Mouse (Mus musculus) adrenal gland, postnatal 10 days (tissue): ENCODE measurements around the gene Tgfbi. TPM values are rescaled to one million over a fixed set of nuclear protein-coding genes. Genes with fewer than 3 reads are reported as not detected.
A peak's percentile ranks its signal among the peaks of the same experiment; 100 is the strongest.

Source experiments
- DNase-seq: peaks from one replicate; pipeline ENCODE4 v3.0.0; 2021; ENCODE audit warnings: mixed read lengths
- long read RNA-seq, 2 experiments: library from polyadenylated mRNA; stranded (forward); transcript quantifications; one replicate each; pipeline ENCODE4 v2.0.0; 2021
- total RNA-seq, 2 experiments: library from RNA; stranded (reverse); gene quantifications; 2 replicates each; pipeline ENCODE4 v1.2.3; 2021

Tgfbi gene
- total RNA-seq = 10 to 100 TPM; 52.0 to 57.7 TPM
- long read RNA-seq, experiment 1, transcript Tgfbi-201 (17 exons, 2,714 nt) = major isoform, 69 of 83 reads
- long read RNA-seq, experiment 1, partial matches to known transcripts = 11 of 83 reads
- long read RNA-seq, experiment 1, other reads (novel, unspliced or antisense) = 3 of 83 reads
- long read RNA-seq, experiment 2, transcript Tgfbi-201 (17 exons, 2,714 nt) = major isoform, 7 of 12 reads
- long read RNA-seq, experiment 2, partial matches to known transcripts = 4 of 12 reads
- long read RNA-seq, experiment 2, other reads (novel, unspliced or antisense) = 1 of 12 reads

GRCm38 (mm10) chr13:56609103-56609856 lies at the start of gene Tgfbi:
Tgfbi (plus strand) TSS chr13:56609523.
- peak; percentile 74 for DNase-seq

DNA sequence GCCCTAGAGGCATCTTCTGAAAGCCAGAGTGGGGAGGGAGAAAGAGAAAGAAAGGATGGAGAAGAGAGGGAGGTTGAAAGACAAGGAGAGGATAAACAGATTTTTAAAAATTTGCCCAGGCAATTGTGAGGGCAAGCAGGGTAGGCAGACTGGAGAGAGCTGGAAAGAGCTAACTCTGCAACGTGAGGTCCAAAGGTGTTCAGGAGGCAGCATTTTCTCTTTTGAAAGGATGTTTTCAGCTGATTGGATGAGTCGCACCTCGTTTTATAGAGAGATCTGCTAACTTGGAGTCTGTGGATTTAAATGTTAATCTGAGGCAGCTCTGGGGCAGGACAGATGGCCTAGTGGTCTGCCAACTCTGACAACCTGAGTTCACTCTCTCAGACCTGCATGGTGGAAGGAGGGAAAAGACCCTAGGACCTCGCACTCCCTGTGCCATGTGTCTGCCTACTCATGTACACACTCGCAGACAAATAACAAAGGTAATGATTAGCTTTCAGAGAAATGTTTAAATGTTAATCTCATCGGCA lies 49.4 kb upstream of the Tgfbi start:
- DNase-seq = no peak

GRCm38 (mm10) chr13:56561129-56561528 lies 48.2 kb upstream of the Tgfbi start:
- no peak for DNase-seq

GRCm38 (mm10) chr13:56563075-56563474 lies 46.2 kb upstream of the Tgfbi start:
- DNase-seq = peak; percentile 69

DNA sequence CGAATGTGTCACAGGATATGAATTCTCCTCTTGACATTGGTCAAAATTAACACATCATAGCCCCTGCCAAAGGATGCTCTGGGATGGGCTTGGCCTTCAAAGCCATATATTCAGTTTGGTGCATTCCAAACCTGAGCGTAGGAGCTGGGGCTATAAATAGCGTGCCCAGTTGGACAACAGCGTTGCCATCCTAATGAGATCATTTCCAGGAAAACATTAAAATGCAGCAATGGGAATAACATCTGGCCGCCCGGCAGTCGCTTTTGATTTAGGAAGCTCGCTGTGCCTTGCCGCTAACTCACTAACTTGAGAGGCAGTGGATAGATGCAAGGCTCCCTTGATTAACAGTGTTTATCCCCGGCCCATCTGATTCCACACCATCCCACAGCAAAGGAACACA lies 43.0 kb upstream of the Tgfbi start:
- DNase-seq = no peak

GRCm38 (mm10) chr13:56571645-56572044 lies 37.7 kb upstream of the Tgfbi start:
- DNase-seq = no peak

DNA sequence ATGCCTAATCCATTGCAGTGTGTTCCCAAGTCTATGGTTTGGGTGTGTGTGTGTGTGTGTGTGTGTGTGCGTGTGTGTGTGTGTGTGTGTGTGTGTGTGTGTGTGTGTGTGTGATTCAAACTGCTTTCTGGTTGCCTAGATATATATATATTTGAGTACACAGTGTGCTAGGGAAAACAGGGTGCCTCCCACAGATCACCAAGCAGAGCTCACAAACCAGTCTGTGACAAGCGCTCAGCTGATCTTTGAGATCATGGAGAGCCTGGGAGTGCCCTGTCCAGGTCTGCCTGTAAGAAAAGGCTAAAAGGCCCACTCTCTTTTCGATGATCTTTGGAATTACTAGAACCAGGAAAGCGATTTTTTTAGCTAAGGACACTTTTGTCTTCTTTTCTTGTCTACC lies 34.2 kb upstream of the Tgfbi start:
- no peak for DNase-seq

DNA sequence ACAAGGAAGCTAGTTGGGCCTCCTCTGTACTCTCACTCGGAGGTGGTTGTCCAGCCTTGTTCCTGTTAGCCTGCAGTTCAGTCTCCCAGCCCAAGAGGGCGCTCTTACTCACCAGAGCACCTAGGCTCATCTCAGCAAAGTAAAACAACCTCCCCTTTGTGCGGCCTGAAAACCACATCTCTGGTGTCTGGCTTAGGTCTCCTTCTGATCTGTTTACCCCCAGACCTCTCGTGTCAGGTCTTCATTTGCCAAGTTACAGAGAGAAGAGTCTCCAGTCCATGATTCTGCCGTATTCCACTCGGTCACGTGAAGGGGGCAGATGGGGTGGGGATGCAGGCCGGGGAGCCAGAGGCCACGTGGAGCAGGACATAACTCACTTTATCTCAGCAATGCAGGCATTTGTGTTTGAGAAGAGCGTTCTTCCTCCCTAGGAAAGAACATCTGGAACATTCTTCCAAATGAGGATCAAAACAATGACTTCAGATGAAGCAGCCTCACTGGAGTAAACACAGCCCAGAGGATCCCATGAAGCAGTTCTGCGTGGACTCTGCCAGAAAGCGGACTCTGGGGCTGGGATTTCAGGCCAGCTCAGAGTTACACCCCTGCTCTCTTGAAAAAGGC lies 33.5 kb upstream of the Tgfbi start:
- peak; percentile 88 for DNase-seq

DNA sequence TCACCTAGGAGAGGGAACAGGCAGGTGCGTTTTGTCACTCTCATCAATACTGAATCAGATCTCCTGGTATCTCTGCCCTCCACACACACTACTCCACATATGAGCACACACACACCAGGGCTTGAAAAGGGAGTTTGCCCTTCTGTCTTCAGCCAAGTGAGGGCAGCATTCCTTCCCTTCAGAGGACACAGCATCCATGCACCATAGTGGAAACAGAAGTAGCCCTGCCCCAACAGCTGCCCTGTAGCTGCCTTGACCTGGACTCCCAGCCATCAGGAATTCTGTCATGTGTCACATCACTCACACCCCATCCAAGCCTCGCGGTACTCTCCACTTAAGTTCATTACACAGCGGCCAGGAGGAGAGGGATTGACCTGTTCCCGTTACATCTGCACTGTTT lies 31.2 kb upstream of the Tgfbi start:
- no peak for DNase-seq

GRCm38 (mm10) chr13:56580450-56580849 lies 28.9 kb upstream of the Tgfbi start:
- no peak for DNase-seq

GRCm38 (mm10) chr13:56581512-56581911 lies 27.8 kb upstream of the Tgfbi start:
- no peak for DNase-seq

DNA sequence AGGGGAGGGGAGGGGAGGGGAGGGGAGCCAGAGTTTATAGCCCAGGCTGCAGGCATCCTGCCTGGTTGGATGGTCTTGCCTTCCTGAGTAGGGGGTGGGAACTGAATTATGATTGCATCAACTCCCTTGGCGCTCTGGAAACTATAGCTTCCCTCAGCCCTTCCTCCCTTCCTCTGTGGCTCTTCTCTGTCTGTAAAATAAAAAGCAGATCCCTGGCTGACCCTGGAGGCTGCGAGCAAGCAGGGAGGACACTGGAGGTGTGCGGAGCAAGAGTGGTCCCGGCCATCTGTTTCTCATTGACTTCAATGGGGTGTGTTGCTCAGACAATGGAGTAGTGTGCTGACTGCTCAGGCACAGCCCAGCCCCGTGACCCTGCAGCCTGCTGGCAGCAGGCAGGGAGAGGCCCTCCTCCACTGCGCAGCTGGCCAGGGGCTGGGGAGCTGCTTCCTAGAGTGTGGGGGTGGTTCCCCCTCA lies 27.3 kb upstream of the Tgfbi start:
- DNase-seq = peak; percentile 52

GRCm38 (mm10) chr13:56582720-56583119 lies 26.6 kb upstream of the Tgfbi start:
- DNase-seq = no peak

DNA sequence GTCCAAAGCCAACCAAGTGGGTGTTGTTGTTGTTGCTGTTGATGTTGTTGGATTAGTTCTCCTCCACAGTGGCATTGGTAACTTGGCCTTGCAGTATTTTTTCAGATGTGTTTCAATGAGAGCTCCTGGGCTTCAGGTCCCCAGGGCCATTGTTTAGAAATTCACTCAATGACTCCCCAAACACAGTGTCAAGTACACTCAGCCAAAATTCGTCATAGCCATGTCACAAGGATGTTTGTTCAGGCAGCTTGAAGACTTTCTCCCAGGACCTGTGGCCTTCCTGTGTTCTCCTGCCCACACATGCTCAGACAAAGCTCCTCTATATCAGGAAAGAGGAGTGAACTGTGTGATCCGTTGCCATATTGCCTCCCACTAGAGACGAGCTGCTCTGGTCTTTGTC lies 23.3 kb upstream of the Tgfbi start:
- DNase-seq = no peak

- DNase-seq = peak; percentile 74
Observed at GRCm38 (mm10) chr13:56588454-56589117, 20.7 kb upstream of the Tgfbi start.

DNA sequence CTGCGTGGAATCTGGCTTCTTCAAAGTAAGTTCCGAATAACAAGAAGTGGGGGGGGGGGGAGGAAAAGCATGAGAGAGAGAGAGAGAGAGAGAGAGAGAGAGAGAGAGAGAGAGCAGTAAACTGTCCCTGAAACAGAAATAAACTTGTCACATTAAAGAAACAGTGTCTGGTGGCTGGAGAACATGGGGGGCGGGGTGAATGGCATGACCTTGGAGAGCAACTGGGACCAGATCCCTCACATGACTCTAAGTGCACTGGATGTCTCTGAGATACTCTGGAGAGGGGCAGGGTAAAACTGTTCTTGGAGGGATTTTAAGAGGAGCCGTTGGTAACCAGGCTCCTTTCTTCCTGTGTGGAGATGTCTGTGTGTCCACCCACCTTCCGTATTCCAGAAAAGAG lies 19.1 kb upstream of the Tgfbi start:
- DNase-seq = peak; percentile 62

DNA sequence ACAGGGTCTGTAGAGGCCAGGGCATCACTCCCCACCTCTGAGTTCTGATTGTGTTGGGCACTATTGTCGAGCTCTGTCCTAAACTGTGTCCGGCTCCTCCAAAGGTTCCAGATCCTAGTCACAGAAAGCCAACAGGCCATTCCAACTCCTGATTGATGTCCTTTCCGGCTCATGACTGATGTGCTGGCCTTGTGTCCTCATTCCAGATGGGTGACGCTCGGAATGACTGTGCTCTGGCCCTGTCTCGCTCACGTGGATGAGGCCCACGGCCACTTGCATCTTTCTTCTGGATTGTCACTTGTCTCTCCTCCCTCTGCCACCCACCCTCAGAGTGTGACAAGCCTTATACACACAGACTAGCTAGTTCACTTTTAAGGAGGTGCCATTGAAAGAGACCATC lies 18.1 kb upstream of the Tgfbi start:
- peak; percentile 66 for DNase-seq

GRCm38 (mm10) chr13:56591939-56592338 lies 17.4 kb upstream of the Tgfbi start:
- DNase-seq = no peak

DNA sequence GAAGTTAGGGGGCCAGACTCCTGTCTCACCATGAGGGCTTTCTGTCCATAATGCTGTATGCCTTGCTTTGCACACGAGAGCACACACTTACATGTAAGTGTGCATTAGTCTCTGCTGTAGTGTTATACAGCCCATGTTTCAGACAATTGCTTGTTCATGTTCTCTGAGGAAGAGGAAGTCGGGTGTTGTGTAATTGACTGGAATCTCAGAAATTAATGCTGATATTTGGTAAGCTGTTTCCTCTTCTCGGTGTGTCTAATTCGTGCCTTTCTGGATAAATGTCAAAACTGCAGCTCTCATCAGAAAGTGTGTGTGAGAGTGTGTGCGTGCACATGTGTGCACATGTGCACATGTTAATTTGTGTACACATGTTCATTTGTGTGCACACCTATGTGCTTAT lies 16.1 kb upstream of the Tgfbi start:
- DNase-seq = no peak

- no peak for DNase-seq
Observed at GRCm38 (mm10) chr13:56593961-56594391, 15.3 kb upstream of the Tgfbi start.

DNA sequence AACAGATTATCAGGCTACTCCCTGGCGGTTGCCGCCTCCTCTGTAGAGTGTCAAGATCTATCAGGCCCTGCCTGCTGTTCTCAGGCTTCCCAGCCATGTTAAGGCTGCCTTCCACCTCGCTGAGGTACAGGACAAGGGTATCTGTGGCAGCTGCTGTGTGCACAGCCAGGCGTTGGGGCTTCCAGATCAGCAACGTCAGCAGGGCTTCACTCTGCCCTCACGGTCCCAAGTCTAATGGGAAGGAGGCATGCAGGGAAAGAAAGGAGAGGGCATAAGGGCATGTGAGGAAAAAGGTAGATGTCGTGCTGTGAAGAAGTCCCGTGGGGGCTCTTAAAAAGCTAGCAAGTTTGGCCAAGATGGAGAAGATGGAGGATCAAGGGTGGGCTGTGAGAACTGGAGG lies 14.1 kb upstream of the Tgfbi start:
- DNase-seq = no peak

- DNase-seq = no peak
Observed at GRCm38 (mm10) chr13:56597296-56597695, 12.0 kb upstream of the Tgfbi start.
